Mouse (Mus musculus) layer of hippocampus, adult 18-20 months (tissue): ENCODE data around the gene Bsx. TPM values are rescaled to one million over a fixed set of nuclear protein-coding genes. Genes with fewer than 3 reads are reported as not detected.

Experiments
- DNase-seq, 2 experiments: peaks; one replicate each; pipeline ENCODE4 v3.0.0; 2022; ENCODE audit warnings: low spot score in 2 of 2
- total RNA-seq, 2 experiments: library from RNA; stranded (reverse); gene quantifications; 2 replicates each; pipeline ENCODE4 v1.2.3; 2021

Gene Bsx
- total RNA-seq, 2 experiments from 2014 or later, result not detected

DNA sequence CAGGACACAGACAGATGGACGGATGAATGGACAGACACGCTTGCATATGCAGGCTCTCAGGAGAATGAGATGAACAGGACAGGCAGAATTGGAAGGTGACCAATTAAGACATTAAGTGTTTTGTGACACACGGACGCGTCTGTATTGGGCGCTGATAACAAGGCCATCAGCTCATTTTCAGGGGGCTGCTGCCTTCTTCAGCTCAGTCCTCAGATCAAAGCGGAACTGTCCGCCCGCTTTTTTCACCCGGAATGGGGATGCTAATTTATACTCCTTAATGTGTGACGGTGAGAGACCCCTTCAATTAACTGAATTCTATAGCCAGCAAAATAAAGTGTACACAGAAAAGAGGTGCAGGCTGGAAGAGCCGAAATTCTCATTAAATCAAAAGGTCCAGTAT, 15.5 kb downstream of the Bsx start:
- DNase-seq, result no peak

DNA sequence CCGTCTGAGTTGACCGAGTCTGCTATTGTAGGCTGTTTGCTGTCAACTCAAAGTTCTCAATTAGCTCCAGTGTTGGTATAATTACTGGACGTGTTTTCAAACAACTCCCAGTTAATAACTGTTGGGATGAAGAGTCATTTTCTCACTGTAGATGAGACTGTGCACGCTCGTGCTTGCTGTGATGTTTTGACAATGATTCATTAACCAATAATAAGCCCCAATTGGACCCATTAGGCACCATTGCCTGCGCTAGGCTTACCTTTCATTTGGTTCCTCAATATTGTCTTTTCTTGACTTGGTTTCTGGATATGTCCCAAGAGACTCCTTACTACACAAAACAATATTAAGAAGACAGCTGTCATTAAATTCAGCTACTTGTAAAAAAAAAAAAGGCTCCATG, 18.5 kb downstream of the Bsx start:
- DNase-seq, result no peak

DNA sequence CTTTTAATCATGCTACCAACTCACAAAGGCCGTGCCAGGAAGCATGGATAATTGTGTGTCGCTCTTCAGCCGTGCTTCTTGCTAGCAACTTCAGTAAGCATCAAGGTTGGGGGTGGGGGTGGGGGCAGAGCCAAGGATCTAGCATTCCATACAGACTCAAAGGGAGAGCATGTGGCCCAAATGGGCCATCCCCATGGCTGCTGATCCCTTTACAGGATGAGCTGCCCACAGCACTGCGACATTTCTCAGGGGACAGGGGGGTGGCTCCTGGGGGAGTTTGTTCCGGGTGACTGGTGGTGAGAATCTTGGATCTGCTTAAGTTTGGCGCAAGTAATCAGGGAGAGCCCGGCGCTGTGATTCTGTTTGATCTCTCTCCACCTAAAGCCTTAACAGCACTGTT, 33.5 kb downstream of the Bsx start:
- DNase-seq, result no peak

GRCm38 (mm10) chr9:40908411-40908810, 34.5 kb downstream of the Bsx start:
- no peak for DNase-seq

GRCm38 (mm10) chr9:40908915-40909314, 35.0 kb downstream of the Bsx start:
- DNase-seq, result no peak

GRCm38 (mm10) chr9:40917871-40918613, 44.1 kb downstream of the Bsx start:
- no peak for DNase-seq

- no peak for DNase-seq
Observed at GRCm38 (mm10) chr9:40927351-40927980, 53.5 kb downstream of the Bsx start.

Other genes with a start within 250 kb of the Bsx start
- not detected for gene Gm21915, start 203.5 kb upstream of the Bsx start, total RNA-seq
- gene Clmp, start 188.2 kb upstream of the Bsx start, total RNA-seq, result 10 to 100 TPM; 23.1 to 25.4 TPM
- gene Hspa8, start 73.1 kb upstream of the Bsx start, total RNA-seq, result 1,000 to 10,000 TPM; 2,409 to 2,534 TPM
- gene Jhy, start 90.0 kb downstream of the Bsx start, total RNA-seq, result under 1 TPM; 0.27 to 0.33 TPM
- under 1 TPM; 0.10 to 0.20 TPM for gene Crtam, start 130.5 kb downstream of the Bsx start, total RNA-seq